Comparison of ENCODE assay signal across 22 mouse cellular contexts in genomic region chr9:49452396-49452795, GRCm38 (mm10). TPM values are rescaled to one million over a fixed set of nuclear protein-coding genes. Genes with fewer than 3 reads are reported as not detected.
DNase-seq lines count a peak whose midpoint lies in the region; TF ChIP-seq lines count a peak whose summit lies in the region.
"Had no signal": no experiment of that assay in that cellular context is flagged by ENCODE, and none has a peak within 500 bp of the region (broad histone marks: within the 10 kb centered on the region; RNA-seq: fewer than 3 reads in every experiment).

No protein-coding gene starts in this region.

- no peaks in the 10 kb centered on the region for H3K4me1 ChIP-seq in testis, adult 2 months (ENCODE audit: control insufficient read depth, insufficient read depth, low read length)

- no peaks in the 10 kb centered on the region; the same call in none of the 2 replicates for H3K36me3 ChIP-seq in testis, adult 2 months (ENCODE audit: control insufficient read depth, insufficient read depth, low read length)
- H3K36me3 ChIP-seq: G1E had no signal

- no peak for TF ChIP-seq POLR2A in testis, adult 2 months (IDR thresholded peaks at IDR 0.05; ENCODE audit: control insufficient read depth, low read depth, low read length)

- no peak for TF ChIP-seq CTCF in testis, adult 2 months (IDR thresholded peaks at IDR 0.05; ENCODE audit: control insufficient read depth, insufficient read depth, insufficient replicate concordance, low read depth, low read length)

- H3K4me3 ChIP-seq in testis, adult 2 months (ENCODE audit: control insufficient read depth, low read depth, low read length): peak overlapping the region; percentile 11; the same call in 1 of the 2 replicates

- no peaks in the 10 kb centered on the region for H3K27me3 ChIP-seq in testis, adult 2 months (ENCODE audit: control insufficient read depth, insufficient read depth, low read length)
- H3K27me3 ChIP-seq: CH12.LX, Patski had no signal

- peak; percentile 53 to 73 for DNase-seq in cerebellum, postnatal 10 days
- DNase-seq in cerebellum, adult 18-20 months: no peak
- DNase-seq in cerebellum, postnatal 14 days: peak; percentile 34 to 58
- DNase-seq in cerebellum, adult 8-10 months: no peak
- no peak for DNase-seq in testis, postnatal 10 days (ENCODE audit: low spot score)
- DNase-seq: adrenal gland, adult 2 months; adrenal gland, adult 8-10 months; adrenal gland, postnatal 10 days; adrenal gland, postnatal 14 days; adrenal gland, postnatal 25 days; adrenal gland, postnatal 36 days; B cell, adult 2 months; cerebellum, adult 11 months; cerebellum, adult 11-12 months; cerebellum, adult 2 months had no signal

- no peak overlapping the region for H3K27ac ChIP-seq in testis, adult 2 months (ENCODE audit: control insufficient read depth, insufficient read depth, low read depth, low read length)

RNA-seq across cellular contexts. Expression of gene Ankk1, which starts 25.6 kb away (rescaled TPM):
- polyA plus RNA-seq in testis, adult 2 months (2012; rRNA removed): 0.30 and 0.45 TPM in 2 replicates
- polyA plus RNA-seq: activated CD4-positive, CD25-positive, alpha-beta regulatory T cell, adult 4 months; C2C12; CD4-positive, CD25-positive, alpha-beta regulatory T cell, adult 4 months; cerebellum, adult 2 months; G1E had no signal

RNA-seq across cellular contexts. Expression of gene Ttc12, which starts 33.6 kb away (rescaled TPM):
- 25.4 and 27.4 TPM in 2 replicates for polyA plus RNA-seq in testis, adult 2 months (2012; rRNA removed)
- polyA plus RNA-seq: activated CD4-positive, CD25-positive, alpha-beta regulatory T cell, adult 4 months; CD4-positive, CD25-positive, alpha-beta regulatory T cell, adult 4 months; G1E had no signal

Comparison
In these comparisons a context has a peak if more than half of its experiments do, and no peak if none do; other contexts are left out.
1. DNase-seq: peak in cerebellum, postnatal 10 days (2 of 2) and cerebellum, postnatal 14 days (2 of 2); none in cerebellum, adult 18-20 months (0 of 2), cerebellum, adult 8-10 months (single experiment) and testis, postnatal 10 days (single experiment).